Mouse (Mus musculus): ENCODE measurements at regions not wholly inside any gene's neighbourhood (a gene's known extent, or its start where the extent isn't known, plus 50 kb on each side); places are given as distances from the start of the nearest gene placed in this dataset.

DNA sequence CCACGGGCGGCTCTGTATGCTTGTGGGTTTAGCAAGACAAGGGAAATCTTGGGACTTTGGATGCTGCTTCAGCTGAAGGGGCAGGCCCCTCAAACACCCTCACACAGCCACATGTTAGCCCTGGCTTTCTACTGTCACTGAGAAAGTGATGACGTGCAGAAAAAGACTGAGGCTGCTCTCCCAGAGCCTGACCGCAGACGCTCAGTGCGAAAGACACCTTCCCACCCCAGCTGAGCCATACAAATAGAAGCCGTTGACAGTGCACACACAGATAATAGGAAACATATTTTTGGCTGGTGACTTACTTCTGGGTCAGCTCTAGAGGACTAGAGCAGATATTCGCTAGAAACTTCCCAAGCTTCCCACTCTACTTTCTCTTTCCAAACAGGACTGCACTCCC, 61.0 kb upstream of the Nudt7 start:
- no peak for DNase-seq

DNA sequence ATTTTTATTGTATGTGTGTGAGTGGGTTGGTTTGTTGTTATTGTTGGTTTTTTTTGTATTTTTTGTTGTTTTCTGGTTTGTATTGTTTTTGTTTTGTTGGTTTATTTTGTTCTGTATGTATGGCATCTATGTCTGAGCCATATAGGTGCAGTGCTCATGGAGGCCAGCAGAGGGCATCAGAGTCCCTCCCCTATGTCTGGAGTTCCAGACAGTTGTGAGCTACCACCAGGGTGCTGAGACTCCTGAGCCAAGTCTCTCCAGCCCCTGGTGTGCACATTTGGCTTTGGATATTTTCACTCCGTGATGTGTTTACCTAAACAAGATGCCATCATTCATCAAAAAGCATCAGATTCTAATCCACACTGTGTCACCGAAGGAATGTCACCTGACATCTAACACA, 59.2 kb upstream of the Nudt7 start:
- peak; percentile 23 for DNase-seq

DNA sequence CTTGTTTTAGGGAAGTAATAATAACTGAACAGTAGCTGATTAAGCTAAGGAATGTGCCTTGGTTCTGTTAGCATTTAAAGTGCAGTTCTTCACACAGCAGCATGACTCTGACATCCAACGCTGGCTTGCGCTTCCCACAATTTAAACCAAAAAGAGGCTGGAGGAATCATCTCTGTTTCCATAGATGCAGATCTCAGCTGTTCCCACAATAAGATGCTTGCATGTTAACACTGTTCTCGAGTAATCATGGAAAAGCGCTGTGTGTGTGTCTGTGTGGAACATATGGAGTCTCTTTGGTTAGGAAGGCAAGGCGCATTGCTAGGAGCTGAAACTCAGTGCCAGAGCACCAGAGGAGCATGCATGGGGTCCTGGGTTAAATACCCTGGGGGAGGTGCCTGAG, 56.7 kb upstream of the Nudt7 start:
- DNase-seq, result no peak

DNA sequence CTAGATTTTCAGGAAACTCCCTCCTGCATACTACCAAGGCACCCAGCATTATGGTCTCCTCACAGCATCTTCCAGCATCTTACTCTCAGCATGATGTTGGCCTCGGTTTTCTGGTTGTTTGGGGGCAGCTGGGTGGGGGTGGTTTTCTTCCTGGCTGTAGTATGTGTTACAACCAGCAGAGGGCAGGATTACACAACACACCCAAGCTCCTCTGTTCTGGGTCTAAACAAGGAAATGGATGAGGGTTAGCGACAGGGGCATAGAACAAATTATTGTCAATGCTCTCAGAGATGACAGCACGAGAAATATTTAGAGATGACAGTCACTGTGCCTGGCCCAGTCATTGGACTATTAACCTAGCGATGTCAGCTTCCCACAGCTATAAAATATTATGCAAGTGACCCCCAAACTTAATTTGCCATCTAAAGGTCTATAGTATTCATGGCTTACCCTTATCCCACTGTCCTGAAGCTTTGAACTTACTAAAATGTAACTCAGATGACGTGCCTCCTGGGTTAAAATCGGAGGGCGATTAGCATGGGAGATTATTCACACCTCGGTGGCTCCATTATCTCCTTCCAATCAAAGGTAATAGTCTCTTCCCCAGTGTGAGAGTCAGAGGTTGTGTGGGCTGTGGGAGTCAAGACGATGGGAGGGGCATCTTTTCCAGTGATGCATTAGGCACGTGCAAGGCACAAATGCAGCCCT, 52.2 kb upstream of the Nudt7 start:
- peak; percentile 66 for DNase-seq

DNA sequence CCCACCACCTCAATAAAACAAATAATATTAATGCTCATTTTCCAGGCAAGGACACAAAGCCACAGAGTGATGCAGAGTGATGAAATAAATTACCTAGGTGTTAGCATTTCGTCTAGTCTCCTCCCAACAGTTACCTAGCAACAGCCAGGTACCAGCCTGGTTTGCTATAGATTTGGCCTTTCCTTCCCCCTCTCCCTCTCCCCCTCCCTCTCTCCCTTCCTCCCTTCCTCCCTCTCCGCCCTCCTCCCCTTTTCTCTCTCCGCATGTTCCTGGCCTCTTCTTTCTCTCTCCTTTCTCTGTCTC, 51.6 kb upstream of the Nudt7 start:
- no peak for DNase-seq

Measured in cerebellum, adult 8-10 months (tissue).